Mouse (Mus musculus): ENCODE measurements around the gene Myo5c.

- TF ChIP-seq CTCF (IDR thresholded peaks at IDR 0.05) (no peak), POLR2A (IDR thresholded peaks at IDR 0.05; ENCODE audit: insufficient read depth, low read depth, low read length) (no peak), EP300 (IDR thresholded peaks at IDR 0.05; ENCODE audit: insufficient read depth, low read depth, low read length) (no peak)
Observed at GRCm38 (mm10) chr9:75328047-75328446, 96.2 kb downstream of the Myo5c start.

Data from heart, adult 2 months (tissue).